Mouse (Mus musculus): ENCODE measurements around the gene Adnp. TPM values are rescaled to one million over a fixed set of nuclear protein-coding genes. Genes with fewer than 3 reads are reported as not detected.
A peak's percentile ranks its signal among the peaks of the same experiment; 100 is the strongest.

The Adnp gene
- polyA plus RNA-seq, 1 experiment from 2014 or later = 1.8 TPM

GRCm38 (mm10) chr2:168233286-168233685, 26.4 kb upstream of the Adnp start:
- Histone ChIP-seq H3K9ac (no peak overlapping the region), H3K4me2 (no peak overlapping the region), H3K4me3 (no peak overlapping the region), H3K4me1 (peaks cover 28% of the 10 kb centered on the region), H3K27me3 (replicated peaks) (no peaks in the 10 kb centered on the region), H3K27ac (replicated peaks) (no peak overlapping the region), H3K36me3 (peaks cover 34% of the 10 kb centered on the region), H3K9me3 (peaks cover 6% of the 10 kb centered on the region; the same call in 1 of the 2 replicates)
- WGBS = 92% methylated on average over 5 of the region's 5 CpGs
- no peak for ATAC-seq (ENCODE audit: extremely low read depth, insufficient number of reproducible peaks, low FRiP score, low TSS enrichment)

- WGBS = 47% methylated on average over 33 of the region's 33 CpGs
- Histone ChIP-seq H3K27me3 (replicated peaks) (no peaks in the 10 kb centered on the region), H3K4me3 (peak overlapping the region; percentile 100), H3K4me2 (peak overlapping the region; percentile 99), H3K4me1 (peaks cover 33% of the 10 kb centered on the region), H3K27ac (replicated peaks) (no peak overlapping the region), H3K9me3 (no peaks in the 10 kb centered on the region), H3K36me3 (peaks cover 43% of the 10 kb centered on the region), H3K9ac (peak overlapping the region; percentile 98)
- ATAC-seq (ENCODE audit: extremely low read depth, insufficient number of reproducible peaks, low FRiP score, low TSS enrichment) = no peak
These were observed 24.5 kb upstream of the Adnp start for GRCm38 (mm10) chr2:168231471-168231829.

GRCm38 (mm10) chr2:168230773-168231470, 24.0 kb upstream of the Adnp start:
- peak; percentile 39; the same call in 1 of the 2 replicates for ATAC-seq (ENCODE audit: extremely low read depth, insufficient number of reproducible peaks, low FRiP score, low TSS enrichment)
- Histone ChIP-seq H3K36me3 (peaks cover 48% of the 10 kb centered on the region), H3K4me1 (peaks cover 33% of the 10 kb centered on the region), H3K9ac (peak overlapping the region; percentile 98), H3K9me3 (no peaks in the 10 kb centered on the region), H3K4me3 (peak overlapping the region; percentile 100), H3K27ac (replicated peaks) (peak overlapping the region; percentile 95), H3K4me2 (peak overlapping the region; percentile 99), H3K27me3 (replicated peaks) (no peaks in the 10 kb centered on the region)
- 2% methylated on average over 97 of the region's 105 CpGs for WGBS

- peaks cover 33% of the 10 kb centered on the region for H3K4me1 ChIP-seq
- 0% methylated on average over 73 of the region's 73 CpGs for WGBS
These were observed 23.3 kb upstream of the Adnp start, which contains the start of the genes Gm20716, Dpm1 and Mocs3 for GRCm38 (mm10) chr2:168230026-168230728. TSS of gene Gm20716 (minus strand) at chr2:168230364. TSS of gene Dpm1 (minus strand) at chr2:168230591. TSS of gene Mocs3 (plus strand) at chr2:168230622.

DNA sequence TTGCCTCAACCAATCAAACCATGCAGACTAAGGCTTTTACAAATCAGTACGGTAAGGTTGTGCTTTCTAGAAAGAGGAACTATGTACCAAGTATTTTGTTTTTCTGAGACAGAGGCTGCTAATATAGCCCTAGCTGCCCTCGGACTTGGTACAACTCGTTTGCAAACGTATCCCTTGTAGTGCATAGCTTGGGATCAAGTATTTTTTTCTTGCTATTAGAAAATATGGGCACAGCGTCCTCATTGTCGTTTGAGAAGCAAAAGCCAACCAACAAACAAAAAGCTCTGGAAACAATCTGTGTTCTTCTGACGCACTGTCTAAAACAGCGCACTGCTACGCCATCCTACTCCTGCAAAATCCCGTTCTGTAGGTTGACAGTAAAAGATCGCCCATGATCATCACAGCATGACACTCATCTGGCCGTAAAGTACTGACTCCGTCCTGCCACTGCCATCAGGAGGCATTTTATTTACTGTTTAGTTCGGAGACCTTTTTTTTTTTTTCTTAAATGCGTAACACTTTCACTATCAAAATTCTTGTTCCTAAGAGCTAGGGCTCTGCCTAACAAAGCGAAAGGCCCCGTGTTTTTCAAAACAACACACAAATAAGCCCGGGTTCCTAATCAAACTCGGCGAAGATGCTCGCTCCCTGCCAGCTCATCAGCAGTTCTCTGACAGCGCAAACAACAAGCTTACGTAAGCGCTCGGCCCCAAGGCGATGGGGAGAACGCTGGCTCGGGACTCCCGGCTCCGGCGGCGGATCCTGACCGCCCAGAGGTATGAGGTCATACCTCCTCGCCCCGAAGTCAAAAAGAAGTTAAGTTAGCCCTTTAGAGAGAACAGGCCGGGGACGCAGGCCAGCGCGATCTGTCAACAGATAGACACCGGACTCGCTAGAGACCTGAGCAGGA, 22.5 kb upstream of the Adnp start:
- no peaks in the 10 kb centered on the region for H3K9me3 ChIP-seq
- peak overlapping the region; percentile 98 for H3K9ac ChIP-seq
- H3K4me1 ChIP-seq = peaks cover 33% of the 10 kb centered on the region
- peak overlapping the region; percentile 100 for H3K4me3 ChIP-seq
- H3K4me2 ChIP-seq = peak overlapping the region; percentile 99
- H3K27ac ChIP-seq (replicated peaks) = peak overlapping the region; percentile 95
- ATAC-seq (ENCODE audit: extremely low read depth, insufficient number of reproducible peaks, low FRiP score, low TSS enrichment) = peak; percentile 11; the same call in 1 of the 2 replicates
- peaks cover 58% of the 10 kb centered on the region for H3K36me3 ChIP-seq
- WGBS = 16% methylated on average over 41 of the region's 41 CpGs
- no peaks in the 10 kb centered on the region for H3K27me3 ChIP-seq (replicated peaks)

More at GRCm38 (mm10) chr2:168230026-168230728, 23.3 kb upstream of the Adnp start, which contains the start of the genes Gm20716, Dpm1 and Mocs3:
- Histone ChIP-seq H3K36me3 (peaks cover 56% of the 10 kb centered on the region), H3K27ac (replicated peaks) (peak within 1 kb of the TSS; percentile 95), H3K4me2 (peak within 1 kb of the TSS; percentile 99), H3K9me3 (no peaks in the 10 kb centered on the region), H3K9ac (peak within 1 kb of the TSS; percentile 98), H3K27me3 (replicated peaks) (no peaks in the 10 kb centered on the region), H3K4me3 (peak within 1 kb of the TSS; percentile 100)
- peak; percentile 75 for ATAC-seq (ENCODE audit: extremely low read depth, insufficient number of reproducible peaks, low FRiP score, low TSS enrichment)

GRCm38 (mm10) chr2:168223326-168223725, 16.4 kb upstream of the Adnp start:
- Histone ChIP-seq H3K36me3 (peaks cover 82% of the 10 kb centered on the region), H3K27ac (replicated peaks) (no peak overlapping the region)

DNA sequence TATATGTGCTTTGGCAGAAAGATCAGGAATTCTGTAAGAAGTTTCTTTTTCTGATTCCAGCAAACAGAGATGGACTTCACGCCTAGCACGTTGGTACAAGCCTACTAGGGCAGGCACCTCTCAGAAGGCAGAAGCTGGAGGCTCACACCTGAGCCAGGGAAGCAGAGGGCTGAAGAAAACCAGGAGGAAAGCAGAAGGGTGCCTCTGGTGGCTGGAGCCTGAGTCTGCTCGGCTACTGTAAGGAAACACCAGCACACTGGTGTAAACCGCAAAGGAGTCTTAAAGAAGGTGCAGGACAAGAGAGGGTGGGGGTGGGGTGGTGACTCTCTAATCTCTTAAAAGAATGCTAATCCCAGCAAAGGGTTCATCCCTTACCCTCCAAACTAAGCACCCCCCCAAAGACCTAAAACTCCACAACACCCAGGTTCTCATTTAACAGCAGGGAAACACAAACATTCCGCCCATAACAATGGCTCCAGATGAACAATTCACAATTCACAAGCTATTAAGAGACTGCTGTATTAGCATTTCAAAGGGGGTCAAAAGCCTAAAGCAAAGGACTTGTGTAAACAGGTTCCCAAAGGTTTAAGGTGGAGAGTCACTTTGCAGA, 7.0 kb upstream of the Adnp start:
- H3K36me3 ChIP-seq = peaks cover 95% of the 10 kb centered on the region
- no peak for ATAC-seq (ENCODE audit: extremely low read depth, insufficient number of reproducible peaks, low FRiP score, low TSS enrichment)
- no peaks in the 10 kb centered on the region for H3K4me1 ChIP-seq
- no peaks in the 10 kb centered on the region for H3K9me3 ChIP-seq
- 57% methylated on average over 5 of the region's 5 CpGs for WGBS
- no peak overlapping the region for H3K9ac ChIP-seq
- no peaks in the 10 kb centered on the region for H3K27me3 ChIP-seq (replicated peaks)
- no peak overlapping the region for H3K4me3 ChIP-seq
- no peak overlapping the region for H3K4me2 ChIP-seq
- H3K27ac ChIP-seq (replicated peaks) = no peak overlapping the region

More at GRCm38 (mm10) chr2:168223326-168223725, 16.4 kb upstream of the Adnp start:
- Histone ChIP-seq H3K4me1 (peaks cover 6% of the 10 kb centered on the region), H3K9ac (no peak overlapping the region), H3K4me3 (no peak overlapping the region), H3K27me3 (replicated peaks) (no peaks in the 10 kb centered on the region), H3K4me2 (no peak overlapping the region), H3K9me3 (no peaks in the 10 kb centered on the region)
- 83% methylated on average over 6 of the region's 6 CpGs for WGBS
- no peak for ATAC-seq (ENCODE audit: extremely low read depth, insufficient number of reproducible peaks, low FRiP score, low TSS enrichment)

GRCm38 (mm10) chr2:168207883-168208282, 971 bp upstream of the Adnp start:
- Histone ChIP-seq H3K27me3 (replicated peaks) (no peaks in the 10 kb centered on the region), H3K4me2 (peak overlapping the region; percentile 70), H3K36me3 (peaks cover 67% of the 10 kb centered on the region), H3K4me1 (peaks cover 24% of the 10 kb centered on the region), H3K4me3 (peak overlapping the region; percentile 99; the same call in 1 of the 2 replicates), H3K27ac (replicated peaks) (peak overlapping the region; percentile 99), H3K9me3 (no peaks in the 10 kb centered on the region), H3K9ac (peak overlapping the region; percentile 100; the same call in 1 of the 2 replicates)
- no peak for ATAC-seq (ENCODE audit: extremely low read depth, insufficient number of reproducible peaks, low FRiP score, low TSS enrichment)
- WGBS = 91% methylated on average over 3 of the region's 3 CpGs

DNA sequence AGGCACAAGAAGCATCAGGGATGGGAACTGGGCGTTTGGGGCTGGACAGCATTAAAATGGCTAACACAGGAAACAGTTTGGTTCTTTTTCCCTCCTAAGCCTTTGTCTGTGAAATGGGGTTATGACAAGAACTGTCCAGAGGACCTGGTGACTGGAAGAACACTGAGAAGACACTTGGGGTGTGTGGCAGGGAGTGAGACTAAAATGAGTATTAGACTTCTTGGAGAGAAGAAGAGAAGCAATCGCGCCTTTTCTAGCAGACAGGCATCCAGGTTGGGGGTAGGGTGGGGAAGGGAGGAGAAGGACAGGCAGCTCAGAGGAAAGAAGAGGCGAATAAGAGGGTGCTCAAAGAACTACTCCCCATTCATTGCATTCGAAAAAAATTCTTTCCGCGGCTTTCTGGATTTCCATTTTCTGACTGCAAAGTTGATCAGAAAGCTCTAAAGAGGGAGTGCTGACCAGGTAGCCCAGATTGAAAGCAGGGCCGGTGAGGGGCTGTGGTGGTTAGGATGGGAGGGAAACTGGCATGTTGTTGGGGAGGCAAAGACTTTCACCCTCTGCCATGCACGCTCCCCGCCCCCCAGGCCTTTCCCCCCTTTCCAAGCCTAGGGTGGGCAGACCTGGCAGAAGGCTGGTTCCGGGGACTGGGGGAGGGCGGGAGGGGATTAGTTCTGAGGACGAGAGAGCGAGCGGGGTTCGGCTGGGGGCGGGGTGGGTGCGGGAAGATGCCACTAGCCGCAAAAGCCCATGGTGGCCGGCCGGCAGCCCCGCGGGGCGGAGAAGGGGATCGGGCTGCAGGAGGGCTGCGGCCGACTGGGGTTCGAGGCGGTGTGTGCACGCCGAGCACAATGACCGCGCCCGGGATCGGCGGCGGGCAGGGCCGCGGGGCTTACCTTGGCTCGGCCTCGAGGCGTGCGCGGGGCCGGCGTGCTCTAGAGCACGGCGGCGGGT, 956 bp downstream of the Adnp start:
- Histone ChIP-seq H3K4me3 (peak overlapping the region; percentile 99), H3K9ac (peak overlapping the region; percentile 100), H3K36me3 (peaks cover 63% of the 10 kb centered on the region), H3K4me1 (peaks cover 40% of the 10 kb centered on the region), H3K9me3 (no peaks in the 10 kb centered on the region), H3K27me3 (replicated peaks) (no peaks in the 10 kb centered on the region), H3K27ac (replicated peaks) (peak overlapping the region; percentile 99), H3K4me2 (peak overlapping the region; percentile 89)
- under 1% methylated on average over 46 of the region's 49 CpGs for WGBS
- ATAC-seq (ENCODE audit: extremely low read depth, insufficient number of reproducible peaks, low FRiP score, low TSS enrichment) = peak; percentile 25

DNA sequence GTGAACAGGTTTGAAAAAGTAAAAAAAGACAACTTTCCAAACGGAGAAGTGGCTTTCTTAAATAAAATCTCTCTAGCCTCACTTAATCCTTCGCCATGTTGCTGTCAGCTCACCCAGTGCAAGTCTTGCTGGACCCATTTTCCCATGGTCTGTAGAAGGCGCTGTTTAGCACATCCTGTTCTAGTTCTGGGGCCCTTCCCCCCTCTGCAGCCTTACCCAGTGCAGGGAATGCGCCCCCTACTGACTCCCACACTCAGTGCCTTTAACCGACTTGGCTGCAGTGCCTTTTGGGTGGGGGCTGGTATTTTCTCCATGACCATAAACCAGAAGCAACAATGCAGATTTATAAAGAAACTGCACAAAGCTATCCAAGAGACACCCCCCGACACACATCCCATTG, 1.6 kb downstream of the Adnp start:
- peak overlapping the region; percentile 89 for H3K4me2 ChIP-seq
- H3K27me3 ChIP-seq (replicated peaks) = no peaks in the 10 kb centered on the region
- H3K36me3 ChIP-seq = peaks cover 62% of the 10 kb centered on the region
- H3K4me1 ChIP-seq = peaks cover 47% of the 10 kb centered on the region
- ATAC-seq (ENCODE audit: extremely low read depth, insufficient number of reproducible peaks, low FRiP score, low TSS enrichment) = no peak
- H3K27ac ChIP-seq (replicated peaks) = peak overlapping the region; percentile 99
- no peaks in the 10 kb centered on the region for H3K9me3 ChIP-seq
- WGBS = 7% methylated on average over 6 of the region's 6 CpGs
- peak overlapping the region; percentile 100 for H3K9ac ChIP-seq
- peak overlapping the region; percentile 99 for H3K4me3 ChIP-seq
